Mouse (Mus musculus): ENCODE measurements around the gene Tatdn3. TPM values are rescaled to one million over a fixed set of nuclear protein-coding genes. Genes with fewer than 3 reads are reported as not detected.
"Not testable (repeated sequence)": the region's sequence is repeated elsewhere in the genome, so short reads cannot be mapped to it uniquely, and the experiment has no call there.

Tatdn3 gene
- total RNA-seq, 2 experiments from 2014 or later = 12.3 to 13.5 TPM

GRCm38 (mm10) chr1:191036554-191037334 lies 26.0 kb downstream of the Tatdn3 start, which contains the start of gene Spata45:
Gene Spata45 (plus strand): TSS chr1:191036639.
- DNase-seq (ENCODE audit: low spot score) = no peak

DNA sequence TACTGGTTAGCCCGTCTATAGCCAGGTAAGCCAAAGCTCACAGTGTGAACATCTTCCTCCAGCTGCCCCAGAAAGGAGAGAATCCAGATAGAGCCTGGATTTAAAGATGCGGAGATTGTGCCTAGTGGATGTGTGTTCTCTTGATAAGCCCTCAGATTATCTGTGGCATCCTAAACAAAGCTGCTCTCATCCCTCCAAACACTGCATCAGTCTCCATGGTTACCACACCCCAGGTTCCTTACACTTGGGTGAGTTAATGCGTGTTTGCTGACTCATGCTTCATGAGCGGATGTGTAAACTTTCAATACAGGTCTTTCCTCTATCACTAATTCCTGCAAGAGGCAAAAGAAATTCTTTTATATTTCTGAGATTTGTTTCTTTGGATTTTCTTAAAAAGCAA lies 27.1 kb downstream of the Tatdn3 start:
- DNase-seq (ENCODE audit: low spot score) = no peak

GRCm38 (mm10) chr1:191030922-191031425 lies 31.8 kb downstream of the Tatdn3 start:
- DNase-seq (ENCODE audit: low spot score) = not testable (repeated sequence)

DNA sequence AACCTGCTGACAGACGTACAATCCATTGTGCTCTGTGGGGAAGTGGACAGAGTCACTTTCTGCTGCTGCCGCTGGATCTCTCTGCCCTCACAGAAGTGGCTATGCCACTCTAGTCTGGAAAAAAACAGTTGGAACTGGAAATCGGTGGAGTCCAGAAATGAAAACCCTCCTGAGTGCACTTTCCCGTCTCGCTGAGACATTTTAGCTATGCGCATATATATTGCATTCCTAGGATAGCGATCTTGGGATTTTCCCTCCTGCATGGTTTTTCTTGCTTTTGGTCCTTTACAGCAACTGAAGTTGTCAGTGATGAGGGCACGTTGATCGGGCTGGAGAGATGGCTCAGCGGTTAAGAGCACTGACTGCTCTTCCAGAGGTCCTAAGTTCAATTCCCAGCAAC lies 32.5 kb downstream of the Tatdn3 start:
- no peak for DNase-seq (ENCODE audit: low spot score)

- DNase-seq (ENCODE audit: low spot score) = peak; percentile 99
These were observed 36.6 kb downstream of the Tatdn3 start, which contains the start of gene Flvcr1 for GRCm38 (mm10) chr1:191026021-191026713. Gene Flvcr1 (minus strand): TSS chr1:191026158.

DNA sequence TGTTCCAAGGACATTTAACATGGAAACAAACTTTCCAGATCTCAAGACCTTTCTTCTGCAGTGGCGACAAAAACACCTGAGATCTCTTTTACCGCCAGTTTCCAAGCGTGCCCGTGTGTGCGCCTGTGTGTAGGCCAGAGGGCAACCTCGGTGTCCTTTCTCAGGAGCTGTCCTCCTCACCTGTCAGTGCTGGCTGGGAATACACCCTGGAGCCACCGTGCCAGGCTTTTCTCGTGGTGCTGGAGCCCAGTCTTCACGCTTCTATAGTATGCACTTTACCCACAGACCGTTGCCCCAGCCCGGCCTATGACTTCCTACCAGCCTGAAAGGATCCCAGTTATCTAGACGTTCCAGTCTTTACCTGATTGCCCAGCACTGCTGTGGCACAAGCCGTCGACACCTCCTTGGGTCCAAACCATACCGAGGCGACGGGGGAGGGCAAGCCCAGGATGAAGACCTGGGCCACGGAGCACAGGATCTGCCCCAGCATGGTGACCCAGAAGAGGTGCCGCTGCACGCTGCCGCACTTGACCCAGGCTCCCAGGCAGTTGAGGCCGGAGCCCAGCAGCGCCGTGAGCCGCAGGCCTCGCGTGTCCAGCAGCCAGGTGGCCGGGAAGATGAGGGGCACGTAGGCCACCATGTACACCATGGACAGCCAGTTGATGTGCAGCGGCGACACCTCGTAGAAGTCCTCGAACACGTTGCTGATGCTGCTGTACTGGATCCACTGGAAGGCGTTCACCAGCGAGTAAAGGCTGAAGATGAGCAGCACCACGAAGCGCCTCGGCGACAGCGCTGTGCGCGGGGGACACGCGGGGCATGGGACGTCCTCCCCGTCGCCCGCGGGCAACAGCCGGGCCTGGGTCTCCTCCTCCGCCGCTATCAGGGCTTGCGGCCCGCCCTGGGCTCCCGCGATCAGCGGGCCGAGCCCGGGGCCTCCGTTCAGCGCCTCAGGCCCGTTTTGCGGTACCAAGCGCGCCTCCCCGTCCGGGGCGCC lies 37.4 kb downstream of the Tatdn3 start:
- peak; percentile 36 for DNase-seq (ENCODE audit: low spot score)

DNA sequence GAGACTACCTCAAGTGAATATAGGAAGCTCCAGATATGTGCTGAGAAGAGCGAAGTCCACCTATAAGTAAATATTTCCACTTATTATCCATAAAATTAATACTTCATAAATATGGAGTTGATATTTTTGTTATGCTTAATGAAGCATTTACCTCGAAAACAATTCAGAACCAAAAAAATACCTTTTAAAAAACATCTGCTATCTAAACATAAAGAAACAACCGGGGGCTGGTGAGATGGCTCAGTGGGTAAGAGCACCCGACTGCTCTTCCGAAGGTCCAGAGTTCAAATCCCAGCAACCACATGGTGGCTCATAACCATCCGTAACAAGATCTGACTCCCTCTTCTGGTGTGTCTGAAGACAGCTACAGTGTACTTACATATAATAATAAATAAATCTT lies 38.9 kb downstream of the Tatdn3 start:
- DNase-seq (ENCODE audit: low spot score) = not testable (repeated sequence)

- DNase-seq (ENCODE audit: low spot score) = no peak
These were observed 39.6 kb downstream of the Tatdn3 start for GRCm38 (mm10) chr1:191023140-191023539.

DNA sequence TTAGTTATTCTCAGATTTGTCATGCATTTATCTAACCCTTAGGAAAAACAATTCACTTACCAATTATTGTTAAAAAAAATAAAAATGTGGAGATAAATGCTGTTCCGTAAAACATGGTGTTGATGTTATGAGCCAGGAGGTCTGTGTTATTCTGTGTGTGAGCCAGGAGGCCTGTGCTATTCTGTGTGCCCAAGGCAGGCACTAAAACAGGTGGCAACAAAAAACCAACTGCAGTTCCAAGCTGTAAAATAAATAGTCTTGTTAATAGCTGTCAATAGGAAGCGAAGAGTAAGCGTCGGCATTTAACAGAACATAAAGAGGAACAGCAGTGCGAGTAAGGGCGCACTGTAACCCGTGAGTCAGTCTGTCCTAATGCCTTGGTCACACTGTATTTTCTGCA lies 41.7 kb downstream of the Tatdn3 start:
- no peak for DNase-seq (ENCODE audit: low spot score)

GRCm38 (mm10) chr1:191020217-191020924 lies 42.4 kb downstream of the Tatdn3 start:
- DNase-seq (ENCODE audit: low spot score) = no peak

- no peak for DNase-seq (ENCODE audit: low spot score)
These were observed 42.9 kb downstream of the Tatdn3 start for GRCm38 (mm10) chr1:191019803-191020202.

DNA sequence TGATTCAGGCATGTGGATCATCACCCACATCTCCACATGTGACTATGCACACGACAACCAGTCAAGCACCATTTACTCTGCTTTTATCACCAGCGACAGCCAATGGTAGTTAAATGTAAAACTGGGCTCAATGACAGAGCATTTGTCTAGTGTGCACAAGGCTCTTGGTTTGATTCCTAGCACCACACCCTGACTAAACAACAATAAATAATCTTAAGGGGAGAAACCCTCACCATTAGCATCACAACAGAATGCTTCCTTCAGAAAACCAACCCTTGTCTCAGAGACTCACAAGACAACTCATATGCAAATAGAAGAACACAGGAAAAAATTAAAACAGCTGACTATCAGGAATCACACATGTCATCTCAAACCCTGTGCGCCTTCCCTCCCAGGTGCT lies 48.5 kb downstream of the Tatdn3 start:
- no peak for DNase-seq (ENCODE audit: low spot score)

DNA sequence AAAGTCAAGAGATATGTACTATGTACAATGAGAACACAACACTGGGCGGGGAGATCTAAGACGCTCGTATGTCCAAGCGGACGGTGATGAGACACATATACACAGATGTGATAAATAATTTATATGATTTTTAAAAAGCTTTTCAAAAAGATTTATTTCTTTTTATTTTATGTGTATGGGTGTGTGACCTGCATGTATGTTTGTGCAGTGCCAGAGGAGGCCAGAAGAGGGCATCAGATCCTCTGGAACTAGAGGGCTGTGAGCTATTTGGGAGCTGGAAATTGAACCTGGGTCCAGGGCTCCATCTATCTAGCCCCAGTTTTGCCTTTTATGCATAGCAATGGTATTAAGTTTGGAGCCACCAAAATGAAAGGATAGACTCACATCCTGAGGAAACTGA lies 54.0 kb downstream of the Tatdn3 start:
- DNase-seq (ENCODE audit: low spot score) = no peak

DNA sequence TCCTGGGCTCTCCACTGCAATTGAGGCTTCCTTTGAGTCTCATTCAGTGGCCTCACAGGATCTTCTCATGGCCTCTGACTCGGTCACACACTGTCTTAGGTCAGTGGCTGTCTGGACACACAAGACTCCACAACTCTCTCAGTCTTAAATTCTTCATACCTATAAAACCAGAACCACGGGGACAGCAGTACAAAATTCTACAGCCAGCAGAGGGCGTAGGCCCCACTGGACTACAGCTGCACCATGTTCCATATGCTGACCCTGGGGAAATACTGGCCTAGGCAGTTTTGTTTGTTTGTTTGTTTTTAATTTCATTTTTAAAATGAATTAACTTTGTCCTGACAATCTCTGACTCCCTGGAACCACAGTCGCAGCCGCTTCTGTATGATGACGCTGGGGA lies 60.5 kb downstream of the Tatdn3 start:
- DNase-seq (ENCODE audit: low spot score) = no peak

DNA sequence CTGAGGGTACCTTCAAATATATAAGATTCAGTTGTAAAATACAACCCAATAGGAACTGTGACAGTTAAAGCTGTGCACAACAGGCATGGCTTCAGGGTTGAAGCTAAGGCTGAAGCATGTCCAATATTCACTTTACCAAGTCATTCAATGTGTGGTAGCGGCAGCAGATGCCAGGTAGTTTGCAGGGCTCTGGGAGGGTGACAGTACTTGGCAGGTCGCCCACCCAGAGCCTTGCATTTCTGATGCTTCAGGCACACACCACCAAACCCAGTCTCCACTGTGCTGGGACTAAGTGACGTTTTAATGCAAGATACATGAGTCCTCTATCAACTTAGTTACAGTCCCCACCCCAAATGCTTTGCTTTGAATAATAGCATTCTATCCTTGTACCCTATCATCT lies 62.0 kb downstream of the Tatdn3 start:
- DNase-seq (ENCODE audit: low spot score) = no peak

- no peak for DNase-seq (ENCODE audit: low spot score)
These were observed 64.7 kb downstream of the Tatdn3 start for GRCm38 (mm10) chr1:190998027-190998426.

- DNase-seq (ENCODE audit: low spot score) = no peak
These were observed 66.3 kb downstream of the Tatdn3 start for GRCm38 (mm10) chr1:190996346-190996877.
